Mouse (Mus musculus) adrenal gland, adult 2 months (tissue): ENCODE results near the gene Gm12394. TPM values are rescaled to one million over a fixed set of nuclear protein-coding genes. Genes with fewer than 3 reads are reported as not detected.
A peak's percentile ranks its signal among the peaks of the same experiment; 100 is the strongest.
"Not testable (repeated sequence)": the region's sequence is repeated elsewhere in the genome, so short reads cannot be mapped to it uniquely, and the experiment has no call there.

Source experiments
- DNase-seq: peaks from one replicate; pipeline ENCODE4 v3.0.0; 2021
- long read RNA-seq: library from polyadenylated mRNA; stranded (forward); transcript quantifications from one replicate; pipeline ENCODE4 v2.0.0, GENCODE M21; 2021
- polyA plus RNA-seq: library from polyadenylated mRNA; depleted of rRNA; stranded (reverse); fragments of >200 nt; gene quantifications from 2 replicates; pipeline ENCODE4 v1.2.3, GENCODE M21; 2012; rRNA removed
- total RNA-seq, 2 experiments: library from RNA; stranded (reverse); gene quantifications; 2 replicates each; pipeline ENCODE4 v1.2.3; 2021

Gm12394 gene
- under 1 TPM in 1 of 2 experiments, not detected in 1; 0.14 TPM for total RNA-seq
- not detected in 2 replicates for polyA plus RNA-seq
- long read RNA-seq, partial matches to known transcripts: 0 of 1 reads
- long read RNA-seq, other reads (novel, unspliced or antisense): 1 of 1 reads

DNA sequence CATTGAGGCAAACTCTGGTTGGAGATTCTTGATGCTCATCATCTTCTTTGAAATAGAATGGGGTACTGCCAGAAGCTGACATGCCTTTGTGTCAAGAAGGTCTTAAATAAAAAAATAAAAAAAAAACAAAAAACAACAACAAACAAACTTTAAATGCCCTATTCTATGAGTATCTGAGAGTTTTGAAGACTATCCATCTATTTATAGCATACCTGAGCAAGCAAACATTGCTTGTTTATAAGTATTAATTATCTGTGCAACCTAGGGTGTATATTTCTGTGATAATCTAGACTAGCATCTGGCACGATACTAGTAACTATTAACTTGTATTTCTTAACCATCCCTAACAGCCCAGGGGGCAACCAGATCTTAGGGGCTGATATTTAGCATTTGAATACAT is at the start of gene Gm12394:
Gm12394 (minus strand) TSS at position 101 of the 400 bp plus-strand sequence.
- DNase-seq: not testable (repeated sequence)

GRCm38 (mm10) chr4:42904966-42905365 is 48.4 kb upstream of the Gm12394 start:
- DNase-seq: no peak

DNA sequence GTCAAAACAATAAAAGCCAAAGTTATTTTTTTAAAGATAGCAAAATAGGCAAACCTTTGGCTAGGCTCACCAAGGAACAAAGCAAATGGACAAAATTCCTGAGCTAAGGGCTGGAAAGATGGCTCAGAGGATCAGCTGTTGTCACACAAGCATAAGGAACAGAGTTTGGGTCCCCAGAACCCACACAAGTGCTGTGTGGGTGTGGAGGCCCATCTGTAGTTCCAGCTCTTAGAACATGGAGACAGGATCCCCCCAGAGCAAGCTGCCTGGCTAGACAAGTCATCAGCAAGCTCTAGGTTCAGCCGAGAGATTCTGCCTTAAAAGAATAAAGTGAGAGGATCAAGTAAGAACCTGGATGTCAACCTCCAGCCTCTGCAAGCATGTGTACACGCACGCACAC is 48.0 kb upstream of the Gm12394 start:
- no peak for DNase-seq

DNA sequence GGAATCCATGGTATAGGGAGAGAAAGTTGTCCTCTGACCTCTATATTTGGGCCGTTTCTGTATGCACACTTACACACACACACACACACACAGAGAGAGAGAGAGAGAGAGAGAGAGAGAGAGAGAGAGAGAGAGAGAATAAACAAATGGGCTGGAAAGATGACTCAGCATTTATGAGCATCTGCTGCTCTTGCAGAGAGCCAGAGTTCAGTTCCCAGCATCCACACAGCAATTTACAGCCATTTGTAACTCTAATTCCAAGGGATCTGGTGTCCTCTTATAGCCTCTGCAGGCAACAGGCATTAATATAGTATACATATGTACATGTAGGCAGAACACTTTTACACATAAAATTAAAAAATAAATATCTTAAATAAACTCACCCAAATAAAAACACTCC is 47.4 kb upstream of the Gm12394 start:
- DNase-seq: no peak

DNA sequence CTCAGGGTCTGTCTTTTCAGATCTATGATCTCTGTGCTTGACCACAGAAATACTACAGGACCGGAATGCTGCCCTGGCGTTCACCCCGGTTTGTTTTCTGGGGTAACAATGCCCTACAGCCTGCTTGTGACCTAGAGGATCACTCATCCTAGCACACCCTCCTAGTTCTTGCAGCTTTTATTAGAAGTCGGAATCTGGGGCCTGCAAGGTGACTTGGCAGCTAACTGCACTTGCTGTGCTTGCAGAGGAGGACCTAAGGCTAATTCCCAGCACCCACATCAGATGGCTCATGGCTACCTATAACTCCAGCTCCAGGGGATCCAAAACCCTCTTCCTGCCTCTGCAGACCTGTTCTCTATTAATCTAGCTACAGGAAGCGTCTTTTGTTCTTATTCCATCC is 46.2 kb upstream of the Gm12394 start:
- no peak for DNase-seq

GRCm38 (mm10) chr4:42902174-42902573 is 45.6 kb upstream of the Gm12394 start:
- no peak for DNase-seq

DNA sequence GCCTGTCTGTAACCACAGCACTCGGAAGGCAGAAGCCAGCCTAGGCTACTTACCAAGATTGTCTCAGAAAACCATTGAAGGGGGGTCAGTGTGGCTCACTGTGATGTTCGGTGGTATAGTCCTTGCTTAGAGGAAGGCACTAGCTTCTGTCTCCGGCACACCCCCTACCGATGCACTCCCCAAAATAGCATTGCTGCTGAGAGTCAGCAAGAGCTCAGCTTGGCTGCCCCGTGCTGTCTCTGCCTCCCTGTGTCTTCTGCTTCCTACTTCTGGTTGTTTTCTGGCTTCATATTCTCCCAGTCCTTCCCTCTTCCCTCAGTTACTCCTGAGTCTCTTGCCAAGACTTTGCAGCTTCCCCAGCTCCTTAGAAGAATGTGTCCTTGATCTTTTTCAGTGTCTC is 44.3 kb upstream of the Gm12394 start:
- no peak for DNase-seq

DNA sequence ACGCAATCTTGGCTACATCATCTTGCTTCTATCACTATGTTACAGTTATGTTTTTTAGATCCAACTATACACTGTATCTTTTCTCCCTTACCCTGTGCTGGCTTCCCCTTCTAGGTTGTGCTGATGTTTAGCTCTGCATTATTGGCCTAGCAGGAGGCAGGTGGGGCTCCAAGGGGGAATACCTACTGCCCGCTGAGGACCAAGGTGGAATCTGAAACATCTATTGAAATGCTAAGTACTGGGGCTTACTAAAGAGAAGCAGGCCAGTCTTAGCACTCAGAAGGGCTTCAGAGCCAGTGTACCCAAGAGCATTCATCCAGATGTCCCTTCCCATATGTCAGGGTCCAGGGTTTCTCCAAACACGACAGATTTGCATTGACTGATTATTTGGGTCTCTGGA is 42.3 kb upstream of the Gm12394 start:
- no peak for DNase-seq

- no peak for DNase-seq
These were observed 38.5 kb upstream of the Gm12394 start for GRCm38 (mm10) chr4:42895118-42895517.

GRCm38 (mm10) chr4:42891176-42891575 is 34.6 kb upstream of the Gm12394 start:
- DNase-seq: no peak

- DNase-seq: no peak
These were observed 32.2 kb upstream of the Gm12394 start for GRCm38 (mm10) chr4:42888806-42889205.

DNA sequence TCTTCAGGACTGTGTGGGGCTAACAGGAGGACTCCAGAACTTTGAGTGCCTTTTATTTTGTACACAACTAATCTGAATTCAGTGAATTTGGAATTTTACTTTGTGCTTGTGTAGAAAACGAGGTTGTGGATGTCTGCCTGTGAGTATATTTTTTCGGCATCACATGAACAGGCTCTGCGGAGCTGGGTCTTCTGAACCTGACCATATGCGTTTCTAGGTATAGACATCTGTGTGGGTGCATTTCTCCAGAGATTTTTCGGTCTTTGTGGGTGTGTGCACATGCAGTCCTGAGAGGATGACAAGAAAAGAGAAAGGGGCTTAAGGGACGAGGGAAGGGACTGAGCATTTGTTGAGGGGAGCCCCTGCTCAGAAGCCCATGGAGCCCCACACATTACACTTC is 30.4 kb upstream of the Gm12394 start:
- no peak for DNase-seq

DNA sequence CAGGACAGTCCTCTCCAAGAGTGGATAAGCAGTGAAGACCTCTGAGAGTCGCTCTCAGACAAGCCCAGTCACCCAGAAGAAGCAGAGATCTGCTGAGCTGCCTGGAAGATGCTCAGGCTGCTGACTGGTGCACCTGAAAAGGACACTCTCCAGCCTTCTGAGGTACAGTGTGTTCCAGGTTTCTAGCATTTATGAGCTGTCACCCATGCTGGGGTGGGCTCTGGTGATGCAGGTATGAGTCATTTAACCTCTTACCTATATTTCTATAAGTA is 24.0 kb upstream of the Gm12394 start:
- DNase-seq: no peak

DNA sequence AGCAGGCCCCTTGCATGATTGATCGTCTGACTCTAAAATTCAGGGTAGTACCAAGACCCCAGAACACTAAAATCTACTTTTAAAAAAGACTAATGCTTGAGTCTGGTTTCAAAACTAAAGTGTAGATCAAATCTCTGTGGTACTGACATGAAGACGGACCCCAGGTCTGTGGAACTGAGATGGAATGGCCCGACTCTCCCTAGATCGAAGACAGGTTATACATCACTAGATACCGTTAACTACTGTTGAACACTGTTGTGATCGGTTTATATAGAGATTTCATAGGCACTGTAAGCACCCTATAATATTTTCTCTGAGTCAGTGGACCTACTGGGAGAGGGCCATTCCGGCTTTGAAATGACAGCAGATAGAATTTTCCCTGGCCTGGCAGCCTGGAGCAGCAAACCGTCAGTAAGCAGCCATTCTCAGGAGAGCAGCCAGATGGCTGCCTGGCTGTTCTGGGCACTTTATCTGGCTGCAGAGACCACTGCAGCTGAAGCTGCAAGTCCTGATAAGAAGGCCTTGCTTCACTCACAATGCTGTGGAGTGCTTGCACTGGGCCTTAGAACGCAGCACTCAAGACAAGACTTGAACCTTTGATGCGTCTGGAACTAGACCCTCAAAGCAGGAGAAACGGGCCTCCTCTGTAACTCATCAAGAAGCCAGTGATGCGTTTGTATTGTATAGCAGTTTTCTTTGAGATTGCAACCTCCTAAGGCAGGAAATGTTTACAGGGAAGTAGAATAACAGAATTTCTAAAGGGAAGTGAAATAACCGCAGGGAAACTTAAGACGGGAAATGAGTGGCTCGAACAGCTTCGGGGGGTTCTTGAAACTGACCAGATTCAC is 23.5 kb upstream of the Gm12394 start:
- DNase-seq: no peak

DNA sequence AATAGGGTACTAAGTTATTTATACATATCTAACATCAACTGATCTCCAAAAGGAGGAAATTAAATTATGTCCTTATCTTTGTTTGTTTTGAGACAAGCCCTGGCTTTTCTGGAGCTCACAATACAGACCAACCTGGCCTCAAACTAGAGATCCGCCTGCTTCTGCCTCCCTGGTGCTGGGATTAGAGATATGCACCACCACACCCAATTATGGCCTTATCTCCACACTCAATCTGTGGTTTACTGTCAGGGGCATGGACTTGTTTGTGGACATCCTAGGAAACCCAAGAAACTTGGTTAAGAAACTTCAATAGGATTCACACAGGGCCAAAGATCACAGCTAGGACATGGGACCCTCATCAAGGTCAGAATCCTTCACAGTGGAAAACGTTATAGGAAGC is 21.1 kb upstream of the Gm12394 start:
- no peak for DNase-seq

- peak; percentile 49 for DNase-seq
These were observed 20.2 kb upstream of the Gm12394 start for GRCm38 (mm10) chr4:42876586-42877291.

DNA sequence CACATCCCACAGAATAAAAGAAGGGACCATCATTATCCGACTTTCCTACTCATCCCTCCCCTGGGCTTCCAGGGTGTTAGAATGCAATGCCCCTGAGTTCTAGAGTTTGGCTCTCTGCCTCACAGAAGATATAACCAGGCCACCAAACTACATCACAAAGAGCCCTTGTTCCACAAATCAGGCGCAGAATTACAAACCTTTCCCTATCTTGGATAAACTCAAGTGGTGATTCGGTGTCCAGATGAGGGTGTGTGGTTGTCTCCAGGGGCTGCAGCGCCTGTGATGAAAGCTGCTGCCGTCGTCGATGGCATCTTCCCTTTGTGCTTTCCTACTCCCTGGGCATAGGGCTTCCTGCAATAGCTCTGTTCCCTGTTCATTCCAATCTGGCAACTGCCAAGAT is 17.6 kb upstream of the Gm12394 start, which contains the start of gene Fam205c:
Fam205c (minus strand) TSS at position 101 of the 400 bp plus-strand sequence.
- DNase-seq: no peak

- no peak for DNase-seq
These were observed 16.3 kb upstream of the Gm12394 start for GRCm38 (mm10) chr4:42872746-42873435.

- DNase-seq: no peak
These were observed 15.6 kb upstream of the Gm12394 start for GRCm38 (mm10) chr4:42872151-42872550.

- DNase-seq: no peak
These were observed 14.2 kb upstream of the Gm12394 start for GRCm38 (mm10) chr4:42870748-42871147.

DNA sequence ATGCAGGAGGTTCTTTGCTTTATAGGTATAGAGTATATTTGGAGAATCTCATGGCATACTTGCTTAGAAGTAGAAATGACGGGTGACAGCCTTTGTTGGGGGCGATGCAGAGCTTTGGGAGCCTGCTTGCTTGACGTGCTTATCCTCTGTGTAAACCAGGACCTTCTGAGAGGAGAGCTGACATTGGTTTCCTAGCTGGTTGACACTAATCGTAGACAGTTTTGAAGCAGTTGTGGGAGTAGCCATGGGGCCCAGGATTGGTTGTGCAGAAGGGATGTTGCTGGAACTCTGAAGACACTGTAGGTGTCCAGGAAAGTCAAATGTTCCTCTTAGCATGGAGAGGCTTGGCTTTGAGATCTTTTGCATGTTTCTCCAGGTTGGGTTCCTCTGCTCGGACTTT is 11.6 kb upstream of the Gm12394 start:
- DNase-seq: no peak

DNA sequence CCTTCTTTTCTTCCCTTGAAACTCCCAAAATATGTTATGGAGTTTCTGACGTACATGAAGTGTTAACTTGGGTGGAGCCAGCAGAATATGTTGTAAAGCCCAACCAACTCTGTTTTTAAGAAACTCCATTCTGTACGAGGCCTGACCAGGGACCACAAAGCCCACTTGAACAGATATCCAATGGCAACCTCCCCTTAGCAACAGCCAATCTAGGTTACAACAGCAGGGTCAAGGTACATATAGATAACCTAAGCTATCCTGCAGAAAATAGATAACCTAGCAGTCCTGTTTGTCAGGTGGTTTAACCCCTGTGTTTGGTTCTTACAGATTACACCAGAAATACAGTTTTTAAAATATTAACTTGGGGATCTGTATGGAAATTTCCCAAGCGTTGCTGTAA is 10.8 kb upstream of the Gm12394 start:
- no peak for DNase-seq

- not testable (repeated sequence) for DNase-seq
These were observed 6.9 kb upstream of the Gm12394 start for GRCm38 (mm10) chr4:42863487-42863886.
